Mouse (Mus musculus): ENCODE data around the gene Tulp2. TPM values are rescaled to one million over a fixed set of nuclear protein-coding genes. Genes with fewer than 3 reads are reported as not detected.
A peak's percentile ranks its signal among the peaks of the same experiment; 100 is the strongest.
"Not testable (repeated sequence)": the region's sequence is repeated elsewhere in the genome, so short reads cannot be mapped to it uniquely, and the experiment has no call there.

The Tulp2 gene
- polyA plus RNA-seq, 2 experiments from 2014 or later: 1.2 TPM

- no peak for ATAC-seq
Observed at GRCm38 (mm10) chr7:45522957-45523676, 41.4 kb downstream of the Tulp2 start.

GRCm38 (mm10) chr7:45523678-45524170 is 42.0 kb downstream of the Tulp2 start:
- ATAC-seq: no peak

DNA sequence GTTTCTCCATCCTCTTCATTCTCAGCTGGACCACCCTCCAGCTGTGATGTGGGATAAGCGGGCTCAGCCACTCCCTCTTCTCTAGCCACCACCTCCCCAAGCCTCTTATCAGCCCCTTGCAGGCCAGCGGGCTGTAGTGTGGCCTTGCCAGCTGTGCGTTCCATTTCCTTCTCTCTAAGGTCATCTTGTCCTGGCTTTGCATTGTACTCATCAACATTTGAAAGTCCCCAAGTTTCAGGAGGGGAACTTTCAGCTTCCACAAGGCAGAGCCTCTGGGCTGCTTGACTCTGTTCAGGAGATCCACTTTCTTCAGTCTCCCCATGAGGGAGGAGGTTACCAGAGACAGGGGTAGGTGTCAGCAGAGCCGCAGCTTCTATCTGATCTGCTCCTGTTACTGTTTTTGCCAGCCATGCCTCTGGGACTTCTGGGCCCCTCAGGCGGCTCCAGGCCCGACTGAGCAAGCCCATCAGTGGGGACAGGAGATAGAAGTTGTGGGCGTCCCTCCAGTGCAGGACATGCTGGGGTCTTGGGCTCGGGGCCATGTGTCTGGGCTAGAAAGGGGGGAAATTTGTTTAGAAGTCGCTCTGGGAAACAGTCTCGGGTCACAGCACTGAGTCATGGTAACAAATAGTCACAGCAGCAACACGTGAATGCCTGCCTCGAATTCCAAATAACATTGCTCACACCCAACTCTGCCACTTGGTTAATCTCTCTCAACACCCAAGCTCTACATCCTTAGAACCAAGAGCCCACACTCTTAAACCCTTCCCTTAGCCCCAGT is 43.4 kb downstream of the Tulp2 start:
- ATAC-seq: no peak

DNA sequence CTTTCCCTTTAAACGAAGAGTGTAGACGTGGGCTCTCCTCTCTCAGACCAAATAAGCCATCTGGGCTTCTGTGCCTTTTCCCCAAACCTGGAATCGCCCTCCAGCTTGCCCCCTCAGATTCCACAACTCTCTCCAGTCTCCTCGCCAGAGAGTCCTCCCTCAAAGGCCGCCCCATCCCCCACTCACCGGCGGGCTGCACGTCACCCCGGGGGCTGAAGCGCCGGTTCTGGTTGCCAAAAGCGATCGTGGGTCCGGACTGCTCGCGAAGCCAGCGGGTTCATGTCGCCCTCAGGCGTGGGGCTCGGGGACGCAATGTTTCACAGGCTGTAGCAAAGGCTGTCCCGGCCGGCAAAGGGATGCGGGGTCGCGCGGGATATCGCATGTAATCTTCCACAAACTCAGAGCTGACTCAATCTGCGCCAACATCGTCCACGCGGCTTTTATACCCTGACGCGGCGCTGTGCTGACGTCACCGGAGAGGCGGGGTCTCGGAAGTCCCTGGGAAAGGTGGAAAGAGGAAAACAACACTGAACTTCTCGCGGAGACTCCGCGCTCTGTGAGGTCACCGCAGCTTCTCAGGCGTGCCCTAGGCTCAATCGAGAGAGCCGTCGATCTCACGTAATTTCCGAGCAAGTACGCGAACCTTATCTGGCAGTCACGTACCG is 44.3 kb downstream of the Tulp2 start, which contains the start of the genes Ppp1r15a and Plekha4:
Gene Ppp1r15a (minus strand): TSS at position 460 of the 665 bp plus-strand sequence.
Gene Plekha4 (plus strand): TSS at position 522 of the 665 bp plus-strand sequence.
- ATAC-seq: peak; percentile 82

GRCm38 (mm10) chr7:45526474-45527120 is 44.9 kb downstream of the Tulp2 start:
- peak; percentile 5 for ATAC-seq

GRCm38 (mm10) chr7:45527169-45527568 is 45.5 kb downstream of the Tulp2 start:
- ATAC-seq: not testable (repeated sequence)

DNA sequence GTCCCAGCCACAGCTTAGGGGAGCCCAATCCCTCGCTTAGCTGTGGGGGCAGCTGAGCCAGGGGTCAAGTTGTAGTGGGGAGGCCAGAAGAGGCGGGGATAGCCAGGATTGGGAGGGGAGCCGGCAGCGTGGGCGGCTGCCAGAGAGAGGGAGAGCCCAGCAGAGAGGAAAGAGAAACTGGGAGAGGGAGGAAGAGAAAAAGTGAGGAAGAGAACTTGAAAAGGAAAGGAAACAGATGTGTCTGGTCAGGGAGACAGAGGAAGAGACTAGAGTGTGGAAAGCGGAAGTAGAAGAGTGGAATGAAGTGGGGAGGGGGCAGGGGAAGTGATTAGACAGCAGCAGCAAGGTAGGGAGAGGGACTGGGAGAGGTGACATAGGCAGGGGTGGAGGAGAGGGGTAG is 47.8 kb downstream of the Tulp2 start:
- no peak for ATAC-seq

GRCm38 (mm10) chr7:45530643-45531042 is 49.0 kb downstream of the Tulp2 start:
- no peak for ATAC-seq

GRCm38 (mm10) chr7:45535676-45536075 is 54.0 kb downstream of the Tulp2 start:
- no peak for ATAC-seq

DNA sequence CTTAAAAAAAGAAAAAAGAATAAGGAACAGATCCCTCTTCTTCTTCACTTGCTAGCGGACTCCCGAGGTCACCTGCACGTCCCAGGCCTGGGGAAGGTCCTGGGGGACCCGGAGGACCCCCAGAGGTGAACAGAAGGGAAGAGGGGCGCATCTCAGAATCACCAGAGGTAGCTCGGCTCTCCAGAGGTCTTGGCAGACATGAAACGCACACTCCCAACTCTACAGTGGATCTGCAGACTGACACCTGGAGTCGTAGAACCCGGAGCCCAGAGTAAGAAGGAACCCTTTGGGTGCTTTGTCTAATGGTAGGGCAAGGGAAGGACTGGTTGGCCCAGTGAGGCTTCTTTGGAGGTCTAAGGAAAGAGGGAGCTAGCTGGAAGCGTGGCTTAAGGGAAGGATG is 55.9 kb downstream of the Tulp2 start:
- no peak for ATAC-seq

- ATAC-seq: no peak
Observed at GRCm38 (mm10) chr7:45538163-45539041, 56.7 kb downstream of the Tulp2 start.

- no peak for ATAC-seq
Observed at GRCm38 (mm10) chr7:45539095-45539494, 57.4 kb downstream of the Tulp2 start.

DNA sequence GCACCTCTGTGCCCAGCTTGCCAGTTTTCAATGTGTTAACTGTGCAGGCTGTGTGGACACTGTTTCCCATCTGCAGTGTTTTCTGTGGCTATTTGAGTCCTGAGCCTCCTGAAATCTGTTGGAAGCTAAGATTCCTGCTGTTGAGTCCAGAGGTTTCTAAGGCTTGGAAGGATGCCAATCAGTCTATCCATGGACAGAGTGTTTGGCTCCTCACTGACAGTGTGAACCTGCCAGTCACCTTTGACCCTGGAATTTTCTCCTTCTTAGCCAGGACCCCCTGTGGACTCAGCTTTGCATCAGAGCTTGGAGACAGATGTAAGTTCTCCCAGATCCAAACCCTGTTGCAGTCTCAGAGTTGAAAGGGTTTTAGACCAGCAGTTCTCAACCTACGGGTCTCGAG is 58.5 kb downstream of the Tulp2 start:
- no peak for ATAC-seq

DNA sequence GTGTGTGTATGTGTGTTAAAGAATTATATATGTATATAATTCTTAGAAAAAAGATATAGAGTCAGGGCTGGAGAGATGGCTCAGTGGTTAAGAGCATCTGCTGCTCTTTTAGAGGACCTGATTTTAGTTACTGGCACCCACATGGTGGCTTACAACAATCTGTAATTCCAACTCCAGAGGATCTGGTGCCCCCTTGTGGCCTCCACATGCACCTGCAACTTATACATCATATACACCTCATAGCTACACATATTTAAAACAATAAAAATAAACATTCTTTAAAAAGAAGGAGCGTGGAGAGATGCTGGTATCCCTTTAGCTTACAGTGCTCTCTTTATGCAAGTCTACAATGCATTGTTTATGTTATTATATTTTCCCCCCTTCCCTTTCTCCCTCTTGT is 62.8 kb downstream of the Tulp2 start:
- ATAC-seq: no peak

- no peak for ATAC-seq
Observed at GRCm38 (mm10) chr7:45549641-45550436, 68.2 kb downstream of the Tulp2 start.

GRCm38 (mm10) chr7:45550821-45551511 is 69.3 kb downstream of the Tulp2 start:
- ATAC-seq: no peak

GRCm38 (mm10) chr7:45551512-45551883 is 69.8 kb downstream of the Tulp2 start:
- ATAC-seq: no peak

- ATAC-seq: no peak
Observed at GRCm38 (mm10) chr7:45553519-45553918, 71.8 kb downstream of the Tulp2 start.

DNA sequence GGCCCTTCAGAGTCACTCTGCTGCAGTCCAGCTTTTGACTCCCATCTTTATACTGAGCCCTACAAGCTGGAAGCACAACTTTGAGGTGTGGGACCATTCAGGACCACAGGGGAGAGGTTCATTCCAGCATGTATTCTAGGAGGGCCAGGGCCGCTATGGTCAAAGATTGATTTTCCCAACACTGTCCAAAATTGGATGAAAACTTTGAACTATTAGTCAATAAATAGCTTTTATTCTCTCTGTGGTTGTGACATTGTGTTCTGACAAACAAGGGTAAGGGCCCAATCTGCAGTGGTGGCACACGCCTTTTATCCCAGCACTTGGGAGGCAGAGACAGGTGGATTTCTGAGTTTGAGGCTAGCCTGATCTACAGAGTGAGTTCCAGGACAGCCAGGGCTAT is 72.3 kb downstream of the Tulp2 start:
- ATAC-seq: no peak

GRCm38 (mm10) chr7:45554744-45555143 is 73.1 kb downstream of the Tulp2 start, which contains the start of gene Hsd17b14:
Hsd17b14 (plus strand) TSS chr7:45554893.
- ATAC-seq: no peak

Data from CD4-positive, CD25-positive, alpha-beta regulatory T cell, adult 4 months (primary cell).